Comparison of ENCODE assay signal across 21 mouse cellular contexts in genomic region chr3:85159631-85160030, GRCm38 (mm10).
DNase-seq lines count a peak whose midpoint lies in the region; ATAC-seq and TF ChIP-seq lines count a peak whose summit lies in the region.
"Had no signal": no experiment of that assay in that cellular context is flagged by ENCODE, and none has a peak within 500 bp of the region (broad histone marks: within the 10 kb centered on the region; RNA-seq: fewer than 3 reads in every experiment).

No protein-coding gene starts in this region.

- DNase-seq in forebrain, embryonic 11.5 days (ENCODE audit: low spot score) = no peak
- DNase-seq in limb, embryonic 10.5 days (ENCODE audit: low spot score) = no peak
- peak; percentile 58 for DNase-seq in telencephalon, adult 2 months (ENCODE audit: low read depth, low spot score)
- DNase-seq in cerebellum, adult 2 months = no peak
- DNase-seq: adrenal gland, postnatal 25 days; cerebellum, adult 18-20 months; gastrocnemius, postnatal 10 days; heart, adult 11 months; kidney, adult 8-10 months; kidney, postnatal 10 days; lung, postnatal 4 days; thymus, postnatal 14 days had no signal

- peak overlapping the region; percentile 4; the same call in 1 of the 2 replicates for H3K27ac ChIP-seq in forebrain, embryonic 15.5 days (replicated peaks)
- no peak overlapping the region for H3K27ac ChIP-seq in forebrain, embryonic 11.5 days (ENCODE audit: low read depth, low read length)
- H3K27ac ChIP-seq in limb, embryonic 13.5 days = peak overlapping the region; percentile 22; the same call in 1 of the 2 replicates
- H3K27ac ChIP-seq in limb, embryonic 10.5 days = no peak overlapping the region
- peak overlapping the region; percentile 56 for H3K27ac ChIP-seq in forebrain, embryonic 16.5 days (ENCODE audit: low read length)
- no peak overlapping the region for H3K27ac ChIP-seq in cerebellum, adult 2 months (ENCODE audit: insufficient read depth, low read length)
- H3K27ac ChIP-seq: hindbrain, embryonic 10.5 days; intestine, embryonic 15.5 days; midbrain, embryonic 15.5 days; neural tube, embryonic 12.5 days had no signal

- H3K4me3 ChIP-seq in forebrain, embryonic 15.5 days = no peak overlapping the region
- H3K4me3 ChIP-seq in forebrain, embryonic 11.5 days (ENCODE audit: low read depth, low read length) = no peak overlapping the region
- H3K4me3 ChIP-seq in limb, embryonic 13.5 days = no peak overlapping the region
- H3K4me3 ChIP-seq in limb, embryonic 10.5 days = no peak overlapping the region
- H3K4me3 ChIP-seq in forebrain, embryonic 16.5 days (replicated peaks; ENCODE audit: low read length) = no peak overlapping the region
- H3K4me3 ChIP-seq in cerebellum, adult 2 months (replicated peaks; ENCODE audit: insufficient read depth, low read depth, low read length) = no peak overlapping the region
- H3K4me3 ChIP-seq: hindbrain, embryonic 10.5 days; intestine, embryonic 15.5 days; midbrain, embryonic 15.5 days; neural tube, embryonic 12.5 days had no signal

- no peak overlapping the region for H3K4me2 ChIP-seq in forebrain, embryonic 15.5 days (replicated peaks)
- H3K4me2 ChIP-seq in forebrain, embryonic 11.5 days (ENCODE audit: low read depth, low read length, severe bottlenecking) = no peak overlapping the region
- H3K4me2 ChIP-seq in limb, embryonic 13.5 days (replicated peaks) = no peak overlapping the region
- no peak overlapping the region for H3K4me2 ChIP-seq in forebrain, embryonic 16.5 days (ENCODE audit: low read length)
- H3K4me2 ChIP-seq: heart, embryonic 11.5 days; intestine, embryonic 15.5 days; midbrain, embryonic 15.5 days; neural tube, embryonic 12.5 days had no signal

- TF ChIP-seq POLR2A in cerebellum, adult 2 months (IDR thresholded peaks at IDR 0.05; ENCODE audit: borderline replicate concordance, insufficient read depth, low read length) = no peak

- H3K9ac ChIP-seq in forebrain, embryonic 15.5 days (replicated peaks) = no peak overlapping the region
- no peak overlapping the region for H3K9ac ChIP-seq in forebrain, embryonic 11.5 days (ENCODE audit: low read length)
- H3K9ac ChIP-seq in limb, embryonic 13.5 days = no peak overlapping the region
- no peak overlapping the region for H3K9ac ChIP-seq in forebrain, embryonic 16.5 days (replicated peaks; ENCODE audit: low read depth, low read length)
- H3K9ac ChIP-seq: intestine, embryonic 15.5 days; midbrain, embryonic 15.5 days; neural tube, embryonic 12.5 days had no signal

- H3K4me1 ChIP-seq in forebrain, embryonic 15.5 days = peaks cover 10% of the 10 kb centered on the region
- no peaks in the 10 kb centered on the region for H3K4me1 ChIP-seq in forebrain, embryonic 11.5 days (replicated peaks; ENCODE audit: control insufficient read depth, insufficient read depth, low read length)
- no peaks in the 10 kb centered on the region for H3K4me1 ChIP-seq in limb, embryonic 13.5 days
- H3K4me1 ChIP-seq in limb, embryonic 10.5 days = no peaks in the 10 kb centered on the region
- peaks cover 13% of the 10 kb centered on the region for H3K4me1 ChIP-seq in forebrain, embryonic 16.5 days (replicated peaks; ENCODE audit: control insufficient read depth, insufficient read depth, low read length)
- H3K4me1 ChIP-seq in cerebellum, adult 2 months (ENCODE audit: control insufficient read depth, insufficient read depth, low read length) = no peaks in the 10 kb centered on the region
- H3K4me1 ChIP-seq: hindbrain, embryonic 10.5 days; intestine, embryonic 15.5 days; neural tube, embryonic 12.5 days had no signal

- no peaks in the 10 kb centered on the region for H3K27me3 ChIP-seq in forebrain, embryonic 15.5 days
- H3K27me3 ChIP-seq in forebrain, embryonic 11.5 days (ENCODE audit: control insufficient read depth, insufficient read depth, low read length) = no peaks in the 10 kb centered on the region
- H3K27me3 ChIP-seq in limb, embryonic 13.5 days = peaks cover 7% of the 10 kb centered on the region; the same call in 1 of the 2 replicates
- no peaks in the 10 kb centered on the region for H3K27me3 ChIP-seq in limb, embryonic 10.5 days (ENCODE audit: low read depth, poor library complexity, severe bottlenecking)
- H3K27me3 ChIP-seq in forebrain, embryonic 16.5 days (replicated peaks; ENCODE audit: control insufficient read depth, insufficient read depth, low read length) = no peaks in the 10 kb centered on the region
- no peaks in the 10 kb centered on the region for H3K27me3 ChIP-seq in cerebellum, adult 2 months (ENCODE audit: control insufficient read depth, insufficient read depth, low read length)
- H3K27me3 ChIP-seq: intestine, embryonic 15.5 days; midbrain, embryonic 15.5 days; neural tube, embryonic 12.5 days had no signal

- ATAC-seq in forebrain, embryonic 15.5 days (replicated peaks) = peak; percentile 89
- no peak for ATAC-seq in forebrain, embryonic 11.5 days (replicated peaks; ENCODE audit: low FRiP score)
- peak; percentile 44; the same call in 1 of the 2 replicates for ATAC-seq in limb, embryonic 13.5 days (ENCODE audit: low FRiP score, low read depth)
- ATAC-seq in forebrain, embryonic 16.5 days = peak; percentile 84
- ATAC-seq: hindbrain, embryonic 16.5 days; intestine, embryonic 15.5 days; midbrain, embryonic 15.5 days had no signal

- no peaks in the 10 kb centered on the region for H3K9me3 ChIP-seq in forebrain, embryonic 15.5 days
- H3K9me3 ChIP-seq in forebrain, embryonic 11.5 days (ENCODE audit: control insufficient read depth, low read length) = no peaks in the 10 kb centered on the region
- H3K9me3 ChIP-seq in limb, embryonic 13.5 days = no peaks in the 10 kb centered on the region
- H3K9me3 ChIP-seq in limb, embryonic 10.5 days (replicated peaks) = no peaks in the 10 kb centered on the region
- no peaks in the 10 kb centered on the region for H3K9me3 ChIP-seq in forebrain, embryonic 16.5 days (ENCODE audit: control insufficient read depth, low read length)
- H3K9me3 ChIP-seq: hindbrain, embryonic 10.5 days; intestine, embryonic 15.5 days; midbrain, embryonic 15.5 days; neural tube, embryonic 12.5 days had no signal

- H3K36me3 ChIP-seq in forebrain, embryonic 15.5 days = no peaks in the 10 kb centered on the region
- H3K36me3 ChIP-seq in forebrain, embryonic 11.5 days (ENCODE audit: control insufficient read depth, insufficient read depth, low read length) = no peaks in the 10 kb centered on the region
- no peaks in the 10 kb centered on the region for H3K36me3 ChIP-seq in limb, embryonic 13.5 days
- no peaks in the 10 kb centered on the region for H3K36me3 ChIP-seq in limb, embryonic 10.5 days
- no peaks in the 10 kb centered on the region for H3K36me3 ChIP-seq in forebrain, embryonic 16.5 days (ENCODE audit: control insufficient read depth, insufficient read depth)
- H3K36me3 ChIP-seq: hindbrain, embryonic 10.5 days; intestine, embryonic 15.5 days; midbrain, embryonic 15.5 days; neural tube, embryonic 12.5 days had no signal

- 38% methylated on average over 6 of the region's 6 CpGs for WGBS in forebrain, embryonic 15.5 days
- WGBS in forebrain, embryonic 11.5 days = 73% methylated on average over 6 of the region's 6 CpGs
- WGBS in limb, embryonic 13.5 days = 50% methylated on average over 6 of the region's 6 CpGs
- WGBS in limb, embryonic 10.5 days = 88% methylated on average over 6 of the region's 6 CpGs
- 30% methylated on average over 6 of the region's 6 CpGs for WGBS in forebrain, embryonic 16.5 days
- WGBS in cerebellum, adult 2 months = 78% methylated on average over 6 of the region's 6 CpGs

- no peak for TF ChIP-seq CTCF in cerebellum, adult 2 months (IDR thresholded peaks at IDR 0.05; ENCODE audit: borderline replicate concordance, insufficient read depth, low read depth, low read length)

Comparison
In these comparisons a context has a peak if more than half of its experiments do, and no peak if none do; other contexts are left out.
1. H3K27ac ChIP-seq: peak in forebrain, embryonic 15.5 days (single experiment), limb, embryonic 13.5 days (single experiment) and forebrain, embryonic 16.5 days (single experiment); none in forebrain, embryonic 11.5 days (single experiment), limb, embryonic 10.5 days (single experiment) and cerebellum, adult 2 months (single experiment).